Mouse (Mus musculus) liver, embryonic 15.5 days (tissue): ENCODE results near the gene Coro1c. TPM values are rescaled to one million over a fixed set of nuclear protein-coding genes. Genes with fewer than 3 reads are reported as not detected.

ENCODE experiments used
- polyA plus RNA-seq: library from polyadenylated mRNA; unstranded; fragments of >200 nt; fragmentation: Nextera tagmentation; extraction: Ambion mirVana; gene quantifications from 2 replicates; pipeline ENCODE4 v1.2.1, GENCODE M21; 2015

Gene Coro1c
- polyA plus RNA-seq, 1 experiment from 2014 or later, result 38.6 TPM

Other genes starting within 250 kb of the Coro1c start
- gene 1700069L16Rik, start 184.0 kb downstream of the Coro1c start, polyA plus RNA-seq, result not detected in 2 replicates
- 2.6 and 2.8 TPM in 2 replicates for gene Ficd, start 173.0 kb downstream of the Coro1c start, polyA plus RNA-seq
- 17.5 and 20.7 TPM in 2 replicates for gene Sart3, start 136.2 kb downstream of the Coro1c start, polyA plus RNA-seq
- 79.1 and 85.3 TPM in 2 replicates for gene Iscu, start 136.0 kb downstream of the Coro1c start, polyA plus RNA-seq
- 4.0 and 4.2 TPM in 2 replicates for gene Tmem119, start 108.2 kb downstream of the Coro1c start, polyA plus RNA-seq
- 13.2 and 15.3 TPM in 2 replicates for gene Selplg, start 76.1 kb downstream of the Coro1c start, polyA plus RNA-seq
- gene Ssh1, start 85.1 kb upstream of the Coro1c start, polyA plus RNA-seq, result 6.6 and 7.4 TPM in 2 replicates
- gene Dao, start 94.9 kb upstream of the Coro1c start, polyA plus RNA-seq, result not detected in 2 replicates
- 2.8 and 3.2 TPM in 2 replicates for gene Usp30, start 156.7 kb upstream of the Coro1c start, polyA plus RNA-seq
- gene Svop, start 182.8 kb upstream of the Coro1c start, polyA plus RNA-seq, result not detected in 2 replicates
- gene Alkbh2, start 219.5 kb upstream of the Coro1c start, polyA plus RNA-seq, result 3.1 and 4.1 TPM in 2 replicates
- gene Ung, start 221.6 kb upstream of the Coro1c start, polyA plus RNA-seq, result 18.2 and 19.0 TPM in 2 replicates
- gene Acacb, start 237.8 kb upstream of the Coro1c start, polyA plus RNA-seq, result 0.43 and 0.45 TPM in 2 replicates